Mouse (Mus musculus) limb, embryonic 15.5 days (tissue): Measurements from ENCODE around the gene Tpst1. TPM values are rescaled to one million over a fixed set of nuclear protein-coding genes. Genes with fewer than 3 reads are reported as not detected.

Experiments
- ATAC-seq: fragments of 200-750 bp; cut with Nextera tagmentation; 2 replicates; pipeline ENCODE4 v1.8.0; 2017; ENCODE audit warnings: low read depth, moderate TSS enrichment; ENCODE audit not compliant: insufficient number of reproducible peaks, low FRiP score, low TSS enrichment
- H3K27ac ChIP-seq: fragments of 300-500 bp; sonication (generic); 2 replicates; pipeline ENCODE4 v1.5.1; 2015; ENCODE audit warnings: moderate library complexity, mild to moderate bottlenecking, inconsistent platforms
- H3K27me3 ChIP-seq: fragments of 300-500 bp; sonication (generic); 2 replicates; pipeline ENCODE4 v1.6.1; 2015; ENCODE audit warnings: inconsistent platforms
- H3K36me3 ChIP-seq: fragments of 300-500 bp; sonication (generic); 2 replicates; pipeline ENCODE4 v1.6.1; 2015; ENCODE audit warnings: inconsistent platforms
- H3K4me1 ChIP-seq: fragments of 300-500 bp; sonication (generic); 2 replicates; pipeline ENCODE4 v1.6.1; 2015; ENCODE audit warnings: inconsistent platforms
- H3K4me2 ChIP-seq: fragments of 300-500 bp; sonication (generic); 2 replicates; pipeline ENCODE4 v1.6.1; 2015; ENCODE audit warnings: mild to moderate bottlenecking, inconsistent platforms
- H3K4me3 ChIP-seq: fragments of 300-500 bp; sonication (generic); 2 replicates; pipeline ENCODE4 v1.5.1; 2015; ENCODE audit warnings: mild to moderate bottlenecking, inconsistent platforms
- H3K9ac ChIP-seq: fragments of 300-500 bp; sonication (generic); 2 replicates; pipeline ENCODE4 v1.6.1; 2015; ENCODE audit warnings: inconsistent platforms
- H3K9me3 ChIP-seq: fragments of 300-500 bp; sonication (generic); 2 replicates; pipeline ENCODE4 v1.6.1; 2016; ENCODE audit warnings: inconsistent platforms
- WGBS: fragments of 180-500 bp; shearing (Covaris S2); methylation state at CpG from one replicate; pipeline ENCODE4 v1.1.7; 2015; 5-methylcytosine and 5-hydroxymethylcytosine counted together
- polyA plus RNA-seq: library from polyadenylated mRNA; unstranded; fragments of >200 nt; fragmentation: Nextera tagmentation; extraction: Ambion mirVana; gene quantifications from 2 replicates; pipeline ENCODE4 v1.2.1, GENCODE M21; 2015

Tpst1 gene
- polyA plus RNA-seq, 1 experiment from 2014 or later, result 123 TPM

- no peak overlapping the region for H3K27ac ChIP-seq
- no peak overlapping the region for H3K4me3 ChIP-seq
- H3K4me1 ChIP-seq, result peaks cover 8% of the 10 kb centered on the region; the same call in 1 of the 2 replicates
- ATAC-seq, result no peak
- no peaks in the 10 kb centered on the region for H3K9me3 ChIP-seq
- H3K27me3 ChIP-seq, result no peaks in the 10 kb centered on the region
- 78% methylated on average over 3 of the region's 3 CpGs for WGBS
- 0 out of 2 replicates have a peak, but pooled peaks cover 3% of the 10 kb centered on the region for H3K36me3 ChIP-seq
- H3K4me2 ChIP-seq, result no peak overlapping the region
- H3K9ac ChIP-seq, result no peak overlapping the region
These were observed 109.4 kb downstream of the Tpst1 start for GRCm38 (mm10) chr5:130182541-130182821.

GRCm38 (mm10) chr5:130184193-130184856, 111.2 kb downstream of the Tpst1 start:
- Histone ChIP-seq H3K36me3 (peaks cover 17% of the 10 kb centered on the region), H3K9me3 (no peaks in the 10 kb centered on the region), H3K4me3 (no peak overlapping the region), H3K4me1 (peaks cover 5% of the 10 kb centered on the region; the same call in 1 of the 2 replicates), H3K9ac (no peak overlapping the region), H3K27me3 (no peaks in the 10 kb centered on the region), H3K4me2 (no peak overlapping the region), H3K27ac (no peak overlapping the region)
- ATAC-seq, result no peak
- 83% methylated on average over 9 of the region's 9 CpGs for WGBS

GRCm38 (mm10) chr5:130185312-130185711, 112.2 kb downstream of the Tpst1 start:
- no peak for ATAC-seq
- Histone ChIP-seq H3K36me3 (peaks cover 27% of the 10 kb centered on the region), H3K4me2 (no peak overlapping the region), H3K9ac (no peak overlapping the region), H3K4me3 (no peak overlapping the region), H3K4me1 (peaks cover 4% of the 10 kb centered on the region; the same call in 1 of the 2 replicates), H3K27ac (no peak overlapping the region), H3K27me3 (no peaks in the 10 kb centered on the region), H3K9me3 (no peaks in the 10 kb centered on the region)
- 81% methylated on average over 6 of the region's 6 CpGs for WGBS

Other genes with a start within 250 kb of the Tpst1 start
- 62.1 and 76.1 TPM in 2 replicates for gene Sumf2, start 226.3 kb upstream of the Tpst1 start, polyA plus RNA-seq
- gene Chchd2, start 185.9 kb upstream of the Tpst1 start, polyA plus RNA-seq, result 814 and 824 TPM in 2 replicates
- gene Zbed5, start 177.6 kb upstream of the Tpst1 start, polyA plus RNA-seq, result 6.2 and 7.4 TPM in 2 replicates
- 0.32 and 1.7 TPM in 2 replicates for gene Phkg1, start 174.8 kb upstream of the Tpst1 start, polyA plus RNA-seq
- 3.1 and 3.6 TPM in 2 replicates for gene Nupr1l, start 164.8 kb upstream of the Tpst1 start, polyA plus RNA-seq
- gene Vkorc1l1, start 131.4 kb upstream of the Tpst1 start, polyA plus RNA-seq, result 21.2 and 28.5 TPM in 2 replicates
- gene Gusb, start 70.3 kb upstream of the Tpst1 start, polyA plus RNA-seq, result 45.6 and 49.6 TPM in 2 replicates
- 27.7 and 29.0 TPM in 2 replicates for gene Asl, start 44.1 kb upstream of the Tpst1 start, polyA plus RNA-seq
- 35.8 and 38.3 TPM in 2 replicates for gene Crcp, start 44.0 kb upstream of the Tpst1 start, polyA plus RNA-seq
- 6.4 and 6.9 TPM in 2 replicates for gene Kctd7, start 71.5 kb downstream of the Tpst1 start, polyA plus RNA-seq
- gene Rabgef1, start 98.5 kb downstream of the Tpst1 start, polyA plus RNA-seq, result 30.6 and 31.8 TPM in 2 replicates
- 26.3 and 37.7 TPM in 2 replicates for gene Tmem248, start 143.8 kb downstream of the Tpst1 start, polyA plus RNA-seq
- 71.2 and 77.9 TPM in 2 replicates for gene Sbds, start 182.2 kb downstream of the Tpst1 start, polyA plus RNA-seq
- 23.1 and 25.1 TPM in 2 replicates for gene Tyw1, start 182.3 kb downstream of the Tpst1 start, polyA plus RNA-seq